Mouse (Mus musculus) central nervous system, embryonic 18 days (tissue): ENCODE data around the gene Zfp697. TPM values are rescaled to one million over a fixed set of nuclear protein-coding genes. Genes with fewer than 3 reads are reported as not detected.

Source experiments
- polyA plus RNA-seq: library from polyadenylated mRNA; depleted of rRNA; stranded (reverse); fragments of >200 nt; gene quantifications from 2 replicates; pipeline ENCODE4 v1.2.3, GENCODE M21; 2012; rRNA removed

The Zfp697 gene
- 17.9 and 19.3 TPM in 2 replicates for polyA plus RNA-seq

DNA sequence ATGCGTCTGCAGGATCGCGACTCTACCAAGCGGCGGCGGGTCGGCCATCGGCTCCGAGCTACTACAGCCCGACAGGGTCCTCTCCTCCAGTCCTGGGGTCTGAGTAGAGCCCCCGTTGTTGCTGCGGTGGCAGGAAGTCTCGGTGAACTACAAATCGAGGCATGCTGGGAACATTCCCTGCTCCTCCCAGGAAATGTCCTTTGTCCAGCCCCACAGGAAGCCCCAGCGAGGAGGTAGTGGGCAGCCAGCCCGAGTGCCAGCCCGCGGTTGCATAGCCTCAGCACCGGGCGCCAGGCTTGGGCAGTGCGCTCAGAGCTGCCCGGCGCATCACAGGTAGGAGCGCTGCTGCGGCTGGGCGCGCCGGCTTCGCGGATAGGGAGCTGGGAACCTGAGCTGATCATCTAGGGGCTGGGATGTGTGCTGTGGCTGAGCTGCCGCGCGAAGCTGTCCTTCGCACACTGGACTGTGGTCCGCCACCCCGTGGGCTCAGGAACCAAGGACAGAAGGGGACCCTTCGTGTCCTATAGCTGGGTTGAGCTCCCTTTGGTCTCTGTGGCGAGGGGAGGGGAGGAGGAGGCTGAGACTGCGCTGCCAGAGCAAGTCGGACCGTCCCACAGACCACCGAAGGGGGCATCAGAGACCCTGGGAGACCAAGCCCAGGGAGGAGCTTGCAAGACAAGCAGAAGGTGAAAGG, at the start of gene Zfp697:
TSS of gene Zfp697 (plus strand) at position 216 of the 694 bp plus-strand sequence.

GRCm38 (mm10) chr3:98339706-98340109, 42.6 kb upstream of the Zfp697 start, which contains the start of gene Phgdh:
Gene Phgdh (minus strand): TSS chr3:98339990.

GRCm38 (mm10) chr3:98457026-98457425, 74.8 kb downstream of the Zfp697 start, which contains the start of gene Gm4450:
Gene Gm4450 (minus strand): TSS chr3:98457126.

DNA sequence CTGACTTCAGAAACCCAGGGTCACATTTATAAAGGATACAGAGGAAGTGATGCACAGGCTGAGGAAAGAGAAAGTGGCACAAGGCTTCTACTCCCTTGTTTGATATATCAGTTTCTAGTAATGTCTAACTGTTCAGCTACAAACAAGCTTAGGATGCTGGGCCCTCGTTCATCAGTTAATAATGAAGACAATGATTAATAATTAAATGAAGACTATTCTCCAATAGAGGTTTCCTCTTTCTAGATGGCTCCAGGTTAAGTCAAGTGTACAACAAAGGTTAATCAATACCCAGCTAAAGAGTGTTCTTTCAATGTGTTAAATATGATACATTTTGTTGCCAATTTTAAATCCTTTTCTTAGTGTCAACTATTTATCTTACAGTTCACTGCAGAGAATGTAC, 128.2 kb downstream of the Zfp697 start, which contains the start of gene Hsd3b4:
TSS of gene Hsd3b4 (minus strand) at position 101 of the 400 bp plus-strand sequence.

DNA sequence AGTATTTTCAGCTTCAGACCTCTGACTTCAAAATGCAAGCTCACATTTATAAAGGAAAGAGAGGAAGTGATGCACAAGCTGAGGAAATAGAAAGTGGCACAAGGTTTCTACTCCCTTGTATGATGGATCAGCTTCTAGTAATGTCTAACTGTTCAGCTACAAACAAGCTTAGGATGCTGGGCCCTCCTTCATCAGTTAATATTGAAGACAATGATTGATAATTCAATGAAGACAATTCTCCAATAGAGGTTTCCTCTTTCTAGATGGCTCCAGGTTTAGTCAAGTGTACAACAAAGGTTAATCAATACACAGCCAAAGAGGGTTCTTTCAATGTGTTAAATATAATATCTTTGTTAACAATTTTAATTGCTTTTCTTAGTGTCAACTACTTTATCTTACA, 206.4 kb downstream of the Zfp697 start, which contains the start of gene Gm10681:
TSS of gene Gm10681 (minus strand) at position 101 of the 400 bp plus-strand sequence.

GRCm38 (mm10) chr3:98630152-98630551, 247.9 kb downstream of the Zfp697 start, which contains the start of gene Hsd3b5:
Gene Hsd3b5 (minus strand): TSS chr3:98630252.

DNA sequence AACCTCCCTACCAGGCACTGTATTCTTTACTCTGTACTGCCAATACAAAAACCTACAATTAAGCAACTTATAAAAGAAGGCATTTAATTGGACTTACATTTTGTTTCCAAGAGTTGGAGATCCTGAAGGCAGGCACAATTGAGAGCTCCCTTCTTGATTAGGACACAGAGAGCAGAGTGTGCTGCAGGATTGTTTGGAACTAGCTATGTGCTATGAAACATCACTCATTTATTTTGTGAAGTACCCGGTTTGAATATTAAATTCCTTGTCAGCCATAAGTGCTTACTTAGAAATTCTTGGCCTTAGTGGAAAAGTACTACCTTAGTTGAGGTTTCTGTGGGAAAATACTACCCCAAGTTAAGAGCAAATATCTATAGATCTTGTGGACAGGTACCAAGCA, 342.1 kb downstream of the Zfp697 start, which contains the start of gene Hsd3b2:
TSS of gene Hsd3b2 (minus strand) at position 168 of the 400 bp plus-strand sequence.

Other genes with a start within 250 kb of the Zfp697 start
- not detected in 2 replicates for gene Adam30, start 221.8 kb upstream of the Zfp697 start, polyA plus RNA-seq
- 0.08 TPM in 1 of 2 replicates, not detected in the other for gene Reg4, start 160.3 kb upstream of the Zfp697 start, polyA plus RNA-seq
- 7.5 and 9.3 TPM in 2 replicates for gene Hmgcs2, start 102.0 kb upstream of the Zfp697 start, polyA plus RNA-seq
- gene Phgdh, start 42.5 kb upstream of the Zfp697 start, polyA plus RNA-seq: 91.6 and 110 TPM in 2 replicates
- not detected in 2 replicates for gene Gm4450, start 74.7 kb downstream of the Zfp697 start, polyA plus RNA-seq
- gene Hsd3b4, start 128.1 kb downstream of the Zfp697 start, polyA plus RNA-seq: not detected in 2 replicates
- not detected in 2 replicates for gene Gm10681, start 206.3 kb downstream of the Zfp697 start, polyA plus RNA-seq
- gene Hsd3b5, start 247.8 kb downstream of the Zfp697 start, polyA plus RNA-seq: not detected in 2 replicates